Mouse (Mus musculus) heart, adult 2 months (tissue): ENCODE data around the gene Zfp68.

ENCODE experiments used
- CTCF ChIP-seq: fragments of 200-600 bp; IDR thresholded peaks from 2 replicates; pipeline ENCODE4 v1.8.1; 2022; ENCODE audit warnings: antibody characterized with exemption, mild to moderate bottlenecking, moderate library complexity
- EP300 ChIP-seq: fragments of 200-500 bp; IDR thresholded peaks from 2 replicates; pipeline ENCODE4 v1.6.1; 2011; ENCODE audit warnings: low read depth, low read length, control low read depth; ENCODE audit not compliant: insufficient read depth
- POLR2A ChIP-seq: fragments of 200-500 bp; IDR thresholded peaks from 2 replicates; pipeline ENCODE4 v1.6.1; 2011; ENCODE audit warnings: mild to moderate bottlenecking, low read depth, low read length, control low read depth; ENCODE audit not compliant: insufficient read depth

DNA sequence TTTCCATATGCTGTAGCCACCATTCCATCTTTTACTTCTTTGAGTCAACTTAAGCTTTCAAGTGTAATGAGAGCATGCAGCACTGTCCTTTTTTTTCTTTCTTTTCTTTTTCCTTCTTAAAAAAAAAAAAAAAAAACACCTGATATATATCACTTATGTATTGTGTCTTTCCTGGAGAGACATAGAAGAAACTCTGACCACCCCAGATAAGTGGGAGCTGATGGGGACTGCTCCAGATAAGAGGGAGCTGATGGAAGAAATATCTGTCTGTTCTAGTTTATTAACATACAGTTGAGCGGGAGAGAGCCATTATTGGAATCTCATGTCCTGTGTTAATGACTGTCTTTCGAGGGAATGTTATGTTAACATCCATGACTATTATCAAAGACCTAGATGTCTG lies 16.9 kb upstream of the Zfp68 start:
- TF ChIP-seq EP300: no peak
- no peak for TF ChIP-seq CTCF
- TF ChIP-seq POLR2A: no peak
